Comparison of ENCODE assay signal across 8 mouse cellular contexts in the genomic region with DNA sequence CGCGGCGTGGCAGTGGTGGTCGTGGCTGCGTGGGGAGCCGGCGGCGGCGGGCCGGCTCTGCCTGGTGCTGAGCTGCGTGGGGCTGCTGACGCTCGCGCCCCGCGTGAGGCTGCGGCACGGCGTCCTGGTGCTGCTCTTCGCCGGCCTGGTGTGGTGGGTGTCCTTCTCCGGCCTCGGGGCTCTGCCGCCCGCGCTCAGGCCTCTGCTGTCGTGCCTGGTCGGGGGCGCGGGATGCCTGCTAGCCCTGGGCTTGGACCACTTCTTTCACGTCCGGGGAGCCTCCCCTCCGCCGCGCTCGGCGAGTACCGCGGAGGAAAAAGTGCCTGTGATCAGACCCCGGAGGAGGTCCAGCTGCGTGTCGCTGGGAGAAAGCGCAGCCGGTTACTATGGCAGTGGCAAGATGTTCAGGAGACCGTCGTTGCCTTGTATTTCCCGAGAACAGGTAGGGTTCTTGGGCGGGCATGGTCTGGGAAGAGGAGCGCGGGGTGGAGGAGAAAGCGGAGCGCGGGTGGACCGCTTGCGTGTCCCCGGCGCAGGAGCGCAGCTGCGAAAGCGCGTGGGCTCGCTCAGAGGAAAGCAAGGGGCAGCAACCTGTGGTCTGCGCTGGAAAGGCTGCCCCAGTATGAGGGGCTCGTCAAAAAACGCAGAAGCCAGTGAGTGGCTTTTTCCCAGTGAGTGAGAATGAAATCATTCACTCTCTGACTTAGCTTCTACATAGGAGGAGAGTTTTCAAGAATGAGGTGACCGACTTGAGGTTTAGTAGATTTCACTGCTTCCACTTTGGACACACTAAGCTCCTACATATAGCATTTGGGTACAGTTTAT. TPM values are rescaled to one million over a fixed set of nuclear protein-coding genes. Genes with fewer than 3 reads are reported as not detected.
A peak's percentile ranks its signal among the peaks of the same experiment; 100 is the strongest.
DNase-seq lines count a peak whose midpoint lies in the region; ATAC-seq lines count a peak whose summit lies in the region.

No protein-coding gene starts in this region.

- peak overlapping the region; percentile 86 for H3K4me2 ChIP-seq in forebrain, embryonic 13.5 days
- H3K4me2 ChIP-seq in lung, embryonic 15.5 days, result peak overlapping the region; percentile 94

- no peaks in the 10 kb centered on the region for H3K36me3 ChIP-seq in forebrain, embryonic 13.5 days (ENCODE audit: poor library complexity, severe bottlenecking)
- no peaks in the 10 kb centered on the region for H3K36me3 ChIP-seq in lung, embryonic 15.5 days

- H3K27me3 ChIP-seq in forebrain, embryonic 13.5 days, result no peaks in the 10 kb centered on the region
- no peaks in the 10 kb centered on the region for H3K27me3 ChIP-seq in lung, embryonic 15.5 days

- no peaks in the 10 kb centered on the region for H3K9me3 ChIP-seq in forebrain, embryonic 13.5 days (replicated peaks)
- H3K9me3 ChIP-seq in lung, embryonic 15.5 days, result no peaks in the 10 kb centered on the region

- H3K4me3 ChIP-seq in forebrain, embryonic 13.5 days, result peak overlapping the region; percentile 95
- peak overlapping the region; percentile 83 for H3K4me3 ChIP-seq in lung, embryonic 15.5 days

- H3K4me1 ChIP-seq in forebrain, embryonic 13.5 days, result peaks cover 33% of the 10 kb centered on the region
- peaks cover 19% of the 10 kb centered on the region for H3K4me1 ChIP-seq in lung, embryonic 15.5 days

- peak; percentile 25 for DNase-seq in ES-CJ7 (ENCODE audit: low read depth, low spot score)
- DNase-seq in c-Kit-positive CD71-positive TER-119-positive erythroid progenitor cells, embryonic 14.5 days (ENCODE audit: low spot score), result peak; percentile 5
- peak; percentile 49 for DNase-seq in heart, postnatal 4 days
- DNase-seq in layer of hippocampus, adult 9-11 months, result peak; percentile 18
- DNase-seq in thymus, postnatal 10 days (ENCODE audit: low spot score in 2 of 2), result peak; percentile 31 to 38

- peak overlapping the region; percentile 94 for H3K27ac ChIP-seq in forebrain, embryonic 13.5 days
- H3K27ac ChIP-seq in lung, embryonic 15.5 days, result peak overlapping the region; percentile 83

- WGBS in forebrain, embryonic 13.5 days, result under 1% methylated on average over 59 of the region's 66 CpGs
- WGBS in lung, embryonic 15.5 days, result under 1% methylated on average over 66 of the region's 66 CpGs

- peak; percentile 62 for ATAC-seq in forebrain, embryonic 13.5 days
- ATAC-seq in lung, embryonic 15.5 days (ENCODE audit: borderline replicate concordance, extremely low read depth, low FRiP score, low TSS enrichment), result peak; percentile 41
- ATAC-seq in neutrophil, adult 5-6 weeks (ENCODE audit: extremely low read depth, insufficient number of reproducible peaks, low FRiP score, poor library complexity, severe bottlenecking), result peak; percentile 11; the same call in 1 of the 2 replicates

- H3K9ac ChIP-seq in forebrain, embryonic 13.5 days, result peak overlapping the region; percentile 93
- peak overlapping the region; percentile 76 for H3K9ac ChIP-seq in lung, embryonic 15.5 days

RNA-seq across cellular contexts. Expression of a gene that starts 1.2 kb away (rescaled TPM):
- 4.9 TPM in 2 replicates for polyA plus RNA-seq in forebrain, embryonic 13.5 days (2015; fragmentation: Nextera tagmentation; extraction: Ambion mirVana)
- total RNA-seq in heart, postnatal 4 days (2021), result 10 to 100 TPM; 13.2 TPM
- 5.5 and 6.0 TPM in 2 replicates for polyA plus RNA-seq in lung, embryonic 15.5 days (2015; fragmentation: Nextera tagmentation; extraction: Ambion mirVana)
- total RNA-seq in neutrophil, adult 5-6 weeks (2017), result 46.0 and 50.6 TPM in 2 replicates

Comparison
In these comparisons a context has a peak if more than half of its experiments do, and no peak if none do; other contexts are left out.
1. Peak in every context shown above with its lines: DNase-seq, ATAC-seq, H3K4me3 ChIP-seq and H3K27ac ChIP-seq.
2. ATAC-seq: peak in every context shown above with its lines; median percentile 62 in forebrain, embryonic 13.5 days; 41 in lung, embryonic 15.5 days; 11 in neutrophil, adult 5-6 weeks.